28 mouse cellular contexts compared by ENCODE assay signal in genomic region chr7:118982586-118982985, GRCm38 (mm10). TPM values are rescaled to one million over a fixed set of nuclear protein-coding genes. Genes with fewer than 3 reads are reported as not detected.
A peak's percentile ranks its signal among the peaks of the same experiment; 100 is the strongest.
DNase-seq lines count a peak whose midpoint lies in the region; ATAC-seq and TF ChIP-seq lines count a peak whose summit lies in the region.
"Had no signal": no experiment of that assay in that cellular context is flagged by ENCODE, and none has a peak within 500 bp of the region (broad histone marks: within the 10 kb centered on the region; RNA-seq: fewer than 3 reads in every experiment).

No protein-coding gene starts in this region.

- no peak overlapping the region for H3K4me2 ChIP-seq in liver, embryonic 16.5 days (ENCODE audit: low read depth, low read length)
- no peak overlapping the region for H3K4me2 ChIP-seq in liver, embryonic 11.5 days
- H3K4me2 ChIP-seq in liver, postnatal 0 days (ENCODE audit: low read depth, low read length) = no peak overlapping the region
- H3K4me2 ChIP-seq: embryonic facial prominence, embryonic 15.5 days; forebrain, embryonic 12.5 days; heart, embryonic 15.5 days; intestine, embryonic 15.5 days; limb, embryonic 15.5 days; lung, embryonic 15.5 days had no signal

- no peaks in the 10 kb centered on the region for H3K27me3 ChIP-seq in liver, embryonic 16.5 days (ENCODE audit: control insufficient read depth, insufficient read depth, low read depth, low read length)
- no peaks in the 10 kb centered on the region for H3K27me3 ChIP-seq in liver, embryonic 11.5 days (replicated peaks; ENCODE audit: control insufficient read depth, insufficient read depth, low read length)
- no peaks in the 10 kb centered on the region for H3K27me3 ChIP-seq in liver, postnatal 0 days (ENCODE audit: insufficient read depth, low read length)
- H3K27me3 ChIP-seq: embryonic facial prominence, embryonic 15.5 days; forebrain, embryonic 12.5 days; heart, embryonic 15.5 days; intestine, embryonic 15.5 days; limb, embryonic 15.5 days; lung, embryonic 15.5 days had no signal

- H3K4me3 ChIP-seq in liver, embryonic 16.5 days (ENCODE audit: low read depth, low read length) = no peak overlapping the region
- no peak overlapping the region for H3K4me3 ChIP-seq in liver, embryonic 11.5 days (ENCODE audit: low read depth, low read length)
- H3K4me3 ChIP-seq in liver, postnatal 0 days (ENCODE audit: low read depth, low read length) = no peak overlapping the region
- H3K4me3 ChIP-seq: embryonic facial prominence, embryonic 10.5 days; embryonic facial prominence, embryonic 15.5 days; forebrain, embryonic 12.5 days; heart, embryonic 10.5 days; heart, embryonic 15.5 days; intestine, embryonic 15.5 days; limb, embryonic 10.5 days; limb, embryonic 15.5 days; lung, embryonic 15.5 days had no signal

- H3K9me3 ChIP-seq in liver, embryonic 16.5 days (replicated peaks; ENCODE audit: control insufficient read depth, low read length) = no peaks in the 10 kb centered on the region
- H3K9me3 ChIP-seq in liver, embryonic 11.5 days (ENCODE audit: control insufficient read depth, low read length) = no peaks in the 10 kb centered on the region
- no peaks in the 10 kb centered on the region for H3K9me3 ChIP-seq in liver, postnatal 0 days (ENCODE audit: low read length)
- H3K9me3 ChIP-seq: embryonic facial prominence, embryonic 10.5 days; embryonic facial prominence, embryonic 15.5 days; forebrain, embryonic 12.5 days; heart, embryonic 10.5 days; heart, embryonic 15.5 days; intestine, embryonic 15.5 days; limb, embryonic 10.5 days; limb, embryonic 15.5 days; lung, embryonic 15.5 days had no signal

- WGBS in liver, embryonic 16.5 days (ENCODE audit: insufficient replicate concordance) = 45% methylated on average over 4 of the region's 4 CpGs
- WGBS in liver, embryonic 11.5 days = 73% methylated on average over 4 of the region's 4 CpGs
- WGBS in liver, postnatal 0 days (ENCODE audit: insufficient replicate concordance) = 57% methylated on average over 4 of the region's 4 CpGs

- no peaks in the 10 kb centered on the region for H3K4me1 ChIP-seq in liver, embryonic 16.5 days (ENCODE audit: control insufficient read depth, low read depth, low read length)
- H3K4me1 ChIP-seq in liver, embryonic 11.5 days (replicated peaks; ENCODE audit: control insufficient read depth, insufficient read depth, low read length) = no peaks in the 10 kb centered on the region
- 0 out of 2 replicates have a peak, but pooled peaks cover 2% of the 10 kb centered on the region for H3K4me1 ChIP-seq in liver, postnatal 0 days (ENCODE audit: insufficient read depth)
- H3K4me1 ChIP-seq: intestine, embryonic 15.5 days; limb, embryonic 15.5 days; lung, embryonic 15.5 days had no signal

- TF ChIP-seq CTCF in liver, postnatal 0 days (IDR thresholded peaks at IDR 0.05; ENCODE audit: low read depth) = no peak

- no peak overlapping the region for H3K27ac ChIP-seq in liver, embryonic 16.5 days (ENCODE audit: low read length)
- no peak overlapping the region for H3K27ac ChIP-seq in liver, embryonic 11.5 days (ENCODE audit: low read depth, low read length)
- H3K27ac ChIP-seq in liver, postnatal 0 days (ENCODE audit: low read depth) = no peak overlapping the region
- H3K27ac ChIP-seq: embryonic facial prominence, embryonic 10.5 days; embryonic facial prominence, embryonic 15.5 days; forebrain, embryonic 12.5 days; heart, embryonic 10.5 days; heart, embryonic 15.5 days; hindbrain, postnatal 0 days; intestine, embryonic 15.5 days; limb, embryonic 10.5 days; limb, embryonic 15.5 days; lung, embryonic 15.5 days; macrophage had no signal

- ATAC-seq in liver, embryonic 16.5 days (ENCODE audit: low read depth) = peak; percentile 55
- ATAC-seq in liver, embryonic 11.5 days (replicated peaks; ENCODE audit: low FRiP score) = no peak
- ATAC-seq in liver, postnatal 0 days = peak; percentile 77
- ATAC-seq: forebrain, postnatal 0 days; hindbrain, postnatal 0 days; intestine, embryonic 15.5 days had no signal

- DNase-seq in cerebellum, adult 9-11 months = peak; percentile 23
- no peak for DNase-seq in cerebellum, adult 8-10 months
- DNase-seq in liver, embryonic 11.5 days (ENCODE audit: low spot score) = no peak
- DNase-seq in adipocyte (ENCODE audit: low spot score) (peak; percentile 61), MN1 (ENCODE audit: low spot score) (no peak)
- no peak for DNase-seq in liver, postnatal 0 days
- DNase-seq: cerebellum, adult 11-12 months; forebrain, postnatal 0 days; gastrocnemius, postnatal 14 days; kidney, adult 2 months; kidney, postnatal 36 days; layer of hippocampus, adult 9-11 months; midbrain, embryonic 14.5 days; spleen, adult 18-20 months; thymus, adult 2 months; thymus, postnatal 4 days had no signal

- no peak for TF ChIP-seq EP300 in liver, postnatal 0 days (IDR thresholded peaks at IDR 0.05; ENCODE audit: low read depth)

- H3K36me3 ChIP-seq in liver, embryonic 16.5 days (ENCODE audit: control insufficient read depth, insufficient read depth) = no peaks in the 10 kb centered on the region
- 0 out of 2 replicates have a peak, but pooled peaks cover 2% of the 10 kb centered on the region for H3K36me3 ChIP-seq in liver, embryonic 11.5 days (ENCODE audit: control insufficient read depth, insufficient read depth, low read length)
- H3K36me3 ChIP-seq in liver, postnatal 0 days (replicated peaks; ENCODE audit: insufficient read depth, low read length) = no peaks in the 10 kb centered on the region
- H3K36me3 ChIP-seq: intestine, embryonic 15.5 days had no signal

- H3K9ac ChIP-seq in liver, embryonic 16.5 days (ENCODE audit: low read depth, low read length) = no peak overlapping the region
- H3K9ac ChIP-seq in liver, embryonic 11.5 days (ENCODE audit: low read depth, low read length) = no peak overlapping the region
- no peak overlapping the region for H3K9ac ChIP-seq in liver, postnatal 0 days (replicated peaks)
- H3K9ac ChIP-seq: embryonic facial prominence, embryonic 15.5 days; forebrain, embryonic 12.5 days; forebrain, postnatal 0 days; heart, embryonic 15.5 days; intestine, embryonic 15.5 days; limb, embryonic 15.5 days; lung, embryonic 15.5 days had no signal

RNA-seq across cellular contexts. Expression of gene Gprc5b, which starts 12.4 kb away (rescaled TPM):
- 0.28 and 0.54 TPM in 2 replicates for polyA plus RNA-seq in liver, embryonic 16.5 days (2015; fragmentation: Nextera tagmentation; extraction: Ambion mirVana)
- 1.7 and 2.0 TPM in 2 replicates for polyA plus RNA-seq in liver, embryonic 11.5 days (2014; fragmentation: Nextera tagmentation; extraction: Ambion mirVana)
- polyA plus RNA-seq in liver, postnatal 0 days (2015; fragmentation: Nextera tagmentation; extraction: Ambion mirVana) = 0.20 and 0.33 TPM in 2 replicates

Comparison
In these comparisons a context has a peak if more than half of its experiments do, and no peak if none do; other contexts are left out.
1. DNase-seq: peak in cerebellum, adult 9-11 months (single experiment) and adipocyte (single experiment); none in cerebellum, adult 8-10 months (single experiment), liver, embryonic 11.5 days (single experiment), liver, postnatal 0 days (single experiment) and MN1 (single experiment).